Mouse (Mus musculus): ENCODE data around the gene Olfr373. TPM values are rescaled to one million over a fixed set of nuclear protein-coding genes. Genes with fewer than 3 reads are reported as not detected.

Olfr373 gene
- total and polyA plus RNA-seq, 2 experiments from 2014 or later = not detected

GRCm38 (mm10) chr8:72134756-72135445, 51.9 kb downstream of the Olfr373 start, which contains the start of gene Tpm4:
Tpm4 (plus strand) TSS chr8:72134975.
- H3K9me3 ChIP-seq (replicated peaks; ENCODE audit: control insufficient read depth, low read length) = no peaks in the 10 kb centered on the region
- DNase-seq (ENCODE audit: low spot score) = peak; percentile 59
- ATAC-seq (ENCODE audit: insufficient read depth, low read depth) = peak; percentile 84
- WGBS = 1% methylated on average over 43 of the region's 49 CpGs
- peaks cover 9% of the 10 kb centered on the region for H3K4me1 ChIP-seq (ENCODE audit: control insufficient read depth, insufficient read depth)
- peak within 1 kb of the TSS; percentile 85 for H3K4me3 ChIP-seq (ENCODE audit: low read depth, low read length)
- H3K36me3 ChIP-seq (replicated peaks; ENCODE audit: control insufficient read depth, insufficient read depth, low read length) = peaks cover 17% of the 10 kb centered on the region
- H3K4me2 ChIP-seq (ENCODE audit: low read depth, low read length) = peak within 1 kb of the TSS; percentile 89
- peak within 1 kb of the TSS; percentile 97 for H3K27ac ChIP-seq (ENCODE audit: low read depth)
- no peaks in the 10 kb centered on the region for H3K27me3 ChIP-seq (ENCODE audit: control insufficient read depth, insufficient read depth, low read length)
- H3K9ac ChIP-seq (replicated peaks; ENCODE audit: low read depth, low read length) = peak within 1 kb of the TSS; percentile 94
- TF ChIP-seq EP300 (IDR thresholded peaks at IDR 0.05; ENCODE audit: low read depth) (0 out of 2 replicates have a peak, but pooled peaks have one; percentile 28), CTCF (IDR thresholded peaks at IDR 0.05; ENCODE audit: low read depth) (no peak)

GRCm38 (mm10) chr8:72135446-72136301, 52.7 kb downstream of the Olfr373 start:
- ATAC-seq (ENCODE audit: insufficient read depth, low read depth) (peak; percentile 65), DNase-seq (ENCODE audit: low spot score) (peak; percentile 39)
- peak overlapping the region; percentile 85 for H3K4me3 ChIP-seq (ENCODE audit: low read depth, low read length)
- peak overlapping the region; percentile 94 for H3K9ac ChIP-seq (replicated peaks; ENCODE audit: low read depth, low read length)
- peak overlapping the region; percentile 97 for H3K27ac ChIP-seq (ENCODE audit: low read depth)
- WGBS = 0% methylated on average over 58 of the region's 62 CpGs
- H3K9me3 ChIP-seq (replicated peaks; ENCODE audit: control insufficient read depth, low read length) = no peaks in the 10 kb centered on the region
- no peaks in the 10 kb centered on the region for H3K27me3 ChIP-seq (ENCODE audit: control insufficient read depth, insufficient read depth, low read length)
- H3K4me1 ChIP-seq (ENCODE audit: control insufficient read depth, insufficient read depth) = peaks cover 9% of the 10 kb centered on the region
- TF ChIP-seq CTCF (IDR thresholded peaks at IDR 0.05; ENCODE audit: low read depth) (peak; percentile 22; the same call in 1 of the 2 replicates), EP300 (IDR thresholded peaks at IDR 0.05; ENCODE audit: low read depth) (no peak)
- H3K36me3 ChIP-seq (replicated peaks; ENCODE audit: control insufficient read depth, insufficient read depth, low read length) = peaks cover 25% of the 10 kb centered on the region
- H3K4me2 ChIP-seq (ENCODE audit: low read depth, low read length) = peak overlapping the region; percentile 89

DNA sequence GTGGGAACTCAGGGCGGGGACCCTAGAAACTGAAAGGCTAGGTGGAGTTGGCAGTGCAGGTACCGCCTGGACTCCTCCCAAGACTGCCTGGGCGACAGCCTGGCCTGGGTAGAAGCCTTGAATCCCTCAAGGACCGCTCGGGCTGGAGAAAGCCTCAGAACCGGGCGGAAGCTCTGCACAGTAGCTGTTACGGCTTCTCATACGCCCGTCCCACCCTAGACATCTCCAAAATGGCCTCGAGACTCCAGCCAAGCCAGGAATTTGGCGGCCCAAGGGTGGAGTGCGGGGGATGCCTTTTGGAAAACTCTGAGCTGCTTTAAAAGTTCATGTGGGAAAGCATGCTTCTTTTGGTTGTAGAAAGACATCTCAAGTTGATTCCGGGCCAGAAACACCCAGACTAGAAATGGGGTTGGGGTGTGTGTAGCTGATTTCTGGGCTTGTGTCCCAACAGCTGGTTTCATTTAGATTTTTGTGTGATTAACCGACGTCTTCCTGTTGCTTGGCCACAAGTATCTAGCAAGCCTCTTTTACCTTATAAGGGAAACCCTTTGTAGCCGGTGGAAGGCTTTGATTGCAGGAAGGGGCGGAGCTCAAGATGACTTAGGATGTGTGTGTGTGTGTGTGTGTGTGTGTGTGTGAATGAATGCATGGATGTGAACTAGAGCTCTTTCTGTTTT, 53.5 kb downstream of the Olfr373 start:
- peak; percentile 49 for ATAC-seq (ENCODE audit: insufficient read depth, low read depth)
- Histone ChIP-seq H3K9me3 (replicated peaks; ENCODE audit: control insufficient read depth, low read length) (no peaks in the 10 kb centered on the region), H3K4me2 (ENCODE audit: low read depth, low read length) (peak overlapping the region; percentile 89), H3K27me3 (ENCODE audit: control insufficient read depth, insufficient read depth, low read length) (no peaks in the 10 kb centered on the region), H3K27ac (ENCODE audit: low read depth) (peak overlapping the region; percentile 97), H3K36me3 (replicated peaks; ENCODE audit: control insufficient read depth, insufficient read depth, low read length) (peaks cover 33% of the 10 kb centered on the region), H3K4me1 (ENCODE audit: control insufficient read depth, insufficient read depth) (peaks cover 9% of the 10 kb centered on the region), H3K4me3 (ENCODE audit: low read depth, low read length) (peak overlapping the region; percentile 85), H3K9ac (replicated peaks; ENCODE audit: low read depth, low read length) (peak overlapping the region; percentile 94)
- WGBS = under 1% methylated on average over 18 of the region's 18 CpGs
- DNase-seq (ENCODE audit: low spot score) = peak; percentile 88
- TF ChIP-seq EP300 (IDR thresholded peaks at IDR 0.05; ENCODE audit: low read depth) = peak; percentile 77
- no peak for TF ChIP-seq CTCF (IDR thresholded peaks at IDR 0.05; ENCODE audit: low read depth)

DNA sequence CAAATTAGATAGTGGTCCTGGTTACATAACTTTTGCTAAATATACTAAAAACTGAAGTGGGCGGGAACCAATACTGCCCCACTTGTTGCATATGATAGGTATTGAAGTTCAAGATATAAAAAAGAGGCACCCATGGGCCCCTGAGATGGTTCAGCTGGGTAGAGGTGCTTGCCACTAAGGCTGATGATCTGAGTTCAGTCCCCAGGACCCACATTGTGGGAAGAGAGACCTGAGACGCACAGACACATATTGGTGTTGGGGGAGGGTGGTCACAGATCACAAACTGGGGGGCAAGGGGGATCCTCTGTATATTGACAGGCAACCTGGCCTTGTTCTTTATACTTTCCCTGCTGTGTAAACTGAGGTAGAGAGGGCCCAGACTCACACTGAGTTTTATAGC, 54.5 kb downstream of the Olfr373 start:
- 80% methylated on average over 2 of the region's 2 CpGs for WGBS
- Histone ChIP-seq H3K4me1 (ENCODE audit: control insufficient read depth, insufficient read depth) (peaks cover 9% of the 10 kb centered on the region), H3K9ac (replicated peaks; ENCODE audit: low read depth, low read length) (no peak overlapping the region)

DNA sequence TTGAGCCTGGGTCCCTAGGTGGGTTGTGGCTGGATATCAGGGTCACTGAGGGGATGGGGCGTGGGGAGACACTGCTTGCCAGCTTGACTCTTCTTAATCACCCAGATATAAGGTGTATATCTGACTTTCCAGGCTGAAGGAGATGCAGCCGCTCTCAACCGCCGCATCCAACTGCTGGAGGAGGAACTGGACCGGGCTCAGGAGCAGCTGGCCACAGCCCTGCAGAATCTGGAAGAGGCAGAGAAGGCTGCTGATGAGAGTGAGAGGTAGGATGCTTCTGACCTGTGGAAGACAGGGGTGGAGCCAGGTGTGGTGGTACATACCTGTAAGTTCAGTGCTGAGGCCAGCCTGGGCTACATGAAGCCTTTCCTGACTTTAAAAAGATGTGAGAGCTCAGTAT, 55.5 kb downstream of the Olfr373 start:
- no peaks in the 10 kb centered on the region for H3K9me3 ChIP-seq (replicated peaks; ENCODE audit: control insufficient read depth, low read length)
- 95% methylated on average over 5 of the region's 5 CpGs for WGBS
- ATAC-seq (ENCODE audit: insufficient read depth, low read depth) = no peak
- no peak overlapping the region for H3K4me3 ChIP-seq (ENCODE audit: low read depth, low read length)
- H3K27ac ChIP-seq (ENCODE audit: low read depth) = no peak overlapping the region
- peaks cover 2% of the 10 kb centered on the region for H3K4me1 ChIP-seq (ENCODE audit: control insufficient read depth, insufficient read depth)
- H3K9ac ChIP-seq (replicated peaks; ENCODE audit: low read depth, low read length) = no peak overlapping the region
- no peaks in the 10 kb centered on the region for H3K27me3 ChIP-seq (ENCODE audit: control insufficient read depth, insufficient read depth, low read length)
- H3K36me3 ChIP-seq (replicated peaks; ENCODE audit: control insufficient read depth, insufficient read depth, low read length) = peaks cover 53% of the 10 kb centered on the region
- no peak for DNase-seq (ENCODE audit: low spot score)
- TF ChIP-seq CTCF (IDR thresholded peaks at IDR 0.05; ENCODE audit: low read depth) (no peak), EP300 (IDR thresholded peaks at IDR 0.05; ENCODE audit: low read depth) (no peak)
- no peak overlapping the region for H3K4me2 ChIP-seq (ENCODE audit: low read depth, low read length)

More for the DNA sequence above, 54.5 kb downstream of the Olfr373 start:
- H3K4me2 ChIP-seq (ENCODE audit: low read depth, low read length) = peak overlapping the region; percentile 89
- no peaks in the 10 kb centered on the region for H3K9me3 ChIP-seq (replicated peaks; ENCODE audit: control insufficient read depth, low read length)
- H3K36me3 ChIP-seq (replicated peaks; ENCODE audit: control insufficient read depth, insufficient read depth, low read length) = peaks cover 43% of the 10 kb centered on the region
- TF ChIP-seq CTCF (IDR thresholded peaks at IDR 0.05; ENCODE audit: low read depth) (no peak), EP300 (IDR thresholded peaks at IDR 0.05; ENCODE audit: low read depth) (no peak)
- DNase-seq (ENCODE audit: low spot score) (no peak), ATAC-seq (ENCODE audit: insufficient read depth, low read depth) (no peak)
- no peak overlapping the region for H3K4me3 ChIP-seq (ENCODE audit: low read depth, low read length)
- no peaks in the 10 kb centered on the region for H3K27me3 ChIP-seq (ENCODE audit: control insufficient read depth, insufficient read depth, low read length)
- H3K27ac ChIP-seq (ENCODE audit: low read depth) = no peak overlapping the region

Measured in heart, postnatal 0 days (tissue).